Mouse (Mus musculus): ENCODE measurements around the gene Slc41a2. TPM values are rescaled to one million over a fixed set of nuclear protein-coding genes. Genes with fewer than 3 reads are reported as not detected.

Gene Slc41a2
- total and polyA plus RNA-seq, 3 experiments = 0.17 TPM; not detected in 2

GRCm38 (mm10) chr10:83324871-83325270 lies 12.8 kb downstream of the Slc41a2 start:
- Histone ChIP-seq H3K36me3 (replicated peaks in 1 of 2; ENCODE audit: control insufficient read depth in 1 of 2, insufficient read depth in 1 of 2, low read length in 1 of 2) (no peaks in the 10 kb centered on the region), H3K27ac (ENCODE audit: insufficient read depth, low read depth) (no peak overlapping the region), H3K4me3 (replicated peaks in 1 of 3; ENCODE audit: low read depth in 2 of 3, low read length in 2 of 3, poor library complexity in 1 of 3) (no peak overlapping the region), H3K9me3 (replicated peaks; ENCODE audit: low read length) (no peaks in the 10 kb centered on the region), H3K9ac (ENCODE audit: insufficient read depth, low read depth) (no peak overlapping the region), H3K4me2 (ENCODE audit: insufficient read depth, low read depth, poor library complexity, severe bottlenecking) (no peak overlapping the region), H3K27me3 (replicated peaks) (no peaks in the 10 kb centered on the region), H3K4me1 (ENCODE audit: control insufficient read depth in 1 of 2, insufficient read depth in 2 of 2) (peaks cover 2 to 30% of the 10 kb centered on the region in 2 experiments; a peak in 2 of 4 replicates), H3K79me2 (replicated peaks; ENCODE audit: control insufficient read depth, extremely low read depth, insufficient read depth, poor library complexity, severe bottlenecking) (no peaks in the 10 kb centered on the region)
- no peak for DNase-seq (ENCODE audit: extremely low read depth)
- TF ChIP-seq HCFC1 (IDR thresholded peaks at IDR 0.05; ENCODE audit: low read depth, low read length) (no peak), CHD1 (IDR thresholded peaks at IDR 0.05; ENCODE audit: low read depth, low read length) (no peak), MYC (IDR thresholded peaks at IDR 0.05; ENCODE audit: low read depth, low read length) (no peak), ZC3H11A (IDR thresholded peaks at IDR 0.05; ENCODE audit: low read depth, low read length) (no peak), SIN3A (IDR thresholded peaks at IDR 0.05; ENCODE audit: low read length) (no peak), KAT2A (IDR thresholded peaks at IDR 0.05; ENCODE audit: insufficient replicate concordance, low read length) (no peak), USF1 (IDR thresholded peaks at IDR 0.05; ENCODE audit: low read depth, low read length) (no peak), TBP (conservative IDR thresholded peaks at IDR 0.05; ENCODE audit: low read depth, low read length) (no peak), ZKSCAN1 (IDR thresholded peaks at IDR 0.05; ENCODE audit: borderline replicate concordance, low read depth, low read length) (no peak), ZMIZ1 (IDR thresholded peaks at IDR 0.05; ENCODE audit: low read depth, low read length) (no peak), NRF1 (IDR thresholded peaks at IDR 0.05; ENCODE audit: low read depth, low read length) (no peak)
- in situ Hi-C loops (cut with MboI; ENCODE audit: low pct_ligation_motif_present, low pct_unique_long_range_greater_than_20kb, low sequenced_read_pairs) (loop anchor here (25.0 kb wide), 1 partner anchor 413 kb away; no protein-coding TSS in a partner anchor), dilution Hi-C loops (cut with MboI; ENCODE audit: extremely low pct_ligation_motif_present, extremely low pct_unique_long_range_greater_than_20kb, low sequenced_read_pairs) (no loop called here)

GRCm38 (mm10) chr10:83322551-83323100 lies 15.1 kb downstream of the Slc41a2 start:
- no peak overlapping the region for H3K27ac ChIP-seq (ENCODE audit: insufficient read depth, low read depth)
- DNase-seq (ENCODE audit: extremely low read depth) = no peak
- in situ Hi-C loops (cut with MboI; ENCODE audit: low pct_ligation_motif_present, low pct_unique_long_range_greater_than_20kb, low sequenced_read_pairs) = loop anchor here (25.0 kb wide), 1 partner anchor 410 kb away; no protein-coding TSS in a partner anchor

More at GRCm38 (mm10) chr10:83322551-83323100, 15.1 kb downstream of the Slc41a2 start:
- Histone ChIP-seq H3K4me2 (ENCODE audit: insufficient read depth, low read depth, poor library complexity, severe bottlenecking) (no peak overlapping the region), H3K9me3 (replicated peaks; ENCODE audit: low read length) (no peaks in the 10 kb centered on the region), H3K9ac (ENCODE audit: insufficient read depth, low read depth) (no peak overlapping the region), H3K36me3 (replicated peaks in 1 of 2; ENCODE audit: control insufficient read depth in 1 of 2, insufficient read depth in 1 of 2, low read length in 1 of 2) (no peaks in the 10 kb centered on the region), H3K27me3 (replicated peaks) (no peaks in the 10 kb centered on the region), H3K4me1 (ENCODE audit: control insufficient read depth in 1 of 2, insufficient read depth in 2 of 2) (peaks cover 2 to 25% of the 10 kb centered on the region in 2 experiments; a peak in 2 of 4 replicates), H3K4me3 (replicated peaks in 1 of 3; ENCODE audit: low read depth in 2 of 3, low read length in 2 of 3, poor library complexity in 1 of 3) (no peak overlapping the region), H3K79me2 (replicated peaks; ENCODE audit: control insufficient read depth, extremely low read depth, insufficient read depth, poor library complexity, severe bottlenecking) (no peaks in the 10 kb centered on the region)
- TF ChIP-seq JUN (IDR thresholded peaks at IDR 0.05; ENCODE audit: insufficient read depth, low read depth, low read length) (no peak), ELF1 (IDR thresholded peaks at IDR 0.05; ENCODE audit: low read depth, low read length) (no peak), KAT2A (IDR thresholded peaks at IDR 0.05; ENCODE audit: insufficient replicate concordance, low read length) (no peak), BHLHE40 (IDR thresholded peaks at IDR 0.05; ENCODE audit: low read depth, low read length) (no peak), IRF4 (IDR thresholded peaks at IDR 0.05; ENCODE audit: low read depth, low read length) (no peak), MAZ (IDR thresholded peaks at IDR 0.05; ENCODE audit: low read depth, low read length) (no peak), JUND (conservative IDR thresholded peaks at IDR 0.05; ENCODE audit: low read depth, low read length) (no peak), TCF12 (IDR thresholded peaks at IDR 0.05; ENCODE audit: low read depth, low read length) (no peak), E2F4 (IDR thresholded peaks at IDR 0.05; ENCODE audit: insufficient replicate concordance, low read depth, low read length) (no peak), CHD1 (IDR thresholded peaks at IDR 0.05; ENCODE audit: low read depth, low read length) (no peak), MAFK (IDR thresholded peaks at IDR 0.05; ENCODE audit: insufficient replicate concordance, low read length) (no peak), TBP (conservative IDR thresholded peaks at IDR 0.05; ENCODE audit: low read depth, low read length) (no peak), GABPA (IDR thresholded peaks at IDR 0.05; ENCODE audit: insufficient replicate concordance, low read depth, low read length) (no peak), UBTF (IDR thresholded peaks at IDR 0.05; ENCODE audit: low read depth, low read length) (no peak), POLR2A (IDR thresholded peaks at IDR 0.05; ENCODE audit: low read depth, low read length) (no peak), CTCF (conservative IDR thresholded peaks at IDR 0.05 in 1 of 2, IDR thresholded peaks at IDR 0.05 in 1 of 2; ENCODE audit: low read depth in 2 of 2, low read length in 2 of 2) (no peak), RCOR1 (conservative IDR thresholded peaks at IDR 0.05; ENCODE audit: low read depth, low read length) (no peak), ZMIZ1 (IDR thresholded peaks at IDR 0.05; ENCODE audit: low read depth, low read length) (no peak)
- dilution Hi-C loops (cut with MboI; ENCODE audit: extremely low pct_ligation_motif_present, extremely low pct_unique_long_range_greater_than_20kb, low sequenced_read_pairs) = no loop called here

All from CH12.LX (cell line).